Mouse (Mus musculus) MEL (cell line): Measurements from ENCODE around the gene Gm3373.
"Not testable (repeated sequence)": the region's sequence is repeated elsewhere in the genome, so short reads cannot be mapped to it uniquely, and the experiment has no call there.

ENCODE experiments used
- CHD1 ChIP-seq: IDR thresholded peaks from 2 replicates; pipeline ENCODE4 v1.6.1; 2012; ENCODE audit warnings: low read depth, mild to moderate bottlenecking, inconsistent platforms, low read length, improper control_type of control experiment
- CHD2 ChIP-seq: IDR thresholded peaks from 2 replicates; pipeline ENCODE4 v1.6.1; 2011; ENCODE audit warnings: low read length, improper control_type of control experiment
- CTCF ChIP-seq, 3 experiments: IDR thresholded peaks in 2 of 3; conservative IDR thresholded peaks in 1 of 3; 2 replicates each; pipeline ENCODE4 v1.5.1; 2011 to 2012; ENCODE audit warnings: low read length in 3 of 3, low read depth in 2 of 3, mild to moderate bottlenecking in 2 of 3, improper control_type of control experiment in 1 of 3, inconsistent platforms in 1 of 3, mixed read lengths in 1 of 3, moderate library complexity in 1 of 3; ENCODE audit not compliant: control insufficient read depth in 1 of 3, insufficient read depth in 1 of 3, poor library complexity in 1 of 3, severe bottlenecking in 1 of 3
- ELF1 ChIP-seq: IDR thresholded peaks from 2 replicates; pipeline ENCODE4 v1.6.1; 2014; ENCODE audit warnings: low read depth, mild to moderate bottlenecking, inconsistent platforms, low read length, improper control_type of control experiment, moderate library complexity
- MAZ ChIP-seq: IDR thresholded peaks from 2 replicates; pipeline ENCODE4 v1.6.1; 2012; ENCODE audit warnings: low read depth, mild to moderate bottlenecking, inconsistent platforms, low read length, improper control_type of control experiment

- TF ChIP-seq CHD2; ELF1; CTCF (IDR thresholded peaks at IDR 0.05 in 2 of 3, conservative IDR thresholded peaks at IDR 0.05 in 1 of 3; ENCODE audit: control insufficient read depth in 1 of 3, insufficient read depth in 1 of 3, low read depth in 2 of 3, low read length in 3 of 3, poor library complexity in 1 of 3, severe bottlenecking in 1 of 3); CHD1; MAZ: not testable (repeated sequence)
Observed at GRCm38 (mm10) chr14:5687357-5687756, 54.0 kb downstream of the Gm3373 start, which contains the start of gene Gm9603.
